Mouse (Mus musculus) limb, embryonic 14.5 days (tissue): Measurements from ENCODE around the gene 1600014C23Rik. TPM values are rescaled to one million over a fixed set of nuclear protein-coding genes. Genes with fewer than 3 reads are reported as not detected.

Source experiments
- ATAC-seq: fragments of 200-750 bp; cut with Nextera tagmentation; 2 replicates; pipeline ENCODE4 v1.8.0; 2017; ENCODE audit warnings: low read depth, moderate number of reproducible peaks, moderate TSS enrichment; ENCODE audit not compliant: low FRiP score
- DNase-seq: peaks from one replicate; pipeline ENCODE4 v3.0.0-alpha.2; 2015; ENCODE audit warnings: low spot score
- H3K27ac ChIP-seq: fragments of 300-500 bp; sonication (generic); replicated peaks from 2 replicates; pipeline ENCODE4 v1.5.1; 2014; ENCODE audit warnings: low read depth, mild to moderate bottlenecking, low read length, moderate library complexity, mixed read lengths
- H3K27me3 ChIP-seq: fragments of 300-500 bp; sonication (generic); 2 replicates; pipeline ENCODE4 v1.6.1; 2014; ENCODE audit warnings: low read length, mixed read lengths; ENCODE audit not compliant: control insufficient read depth, insufficient read depth
- H3K36me3 ChIP-seq: fragments of 300-500 bp; sonication (generic); 2 replicates; pipeline ENCODE4 v1.6.1; 2014; ENCODE audit warnings: mild to moderate bottlenecking, low read length, moderate library complexity, mixed read lengths; ENCODE audit not compliant: control insufficient read depth, insufficient read depth
- H3K4me1 ChIP-seq: fragments of 300-500 bp; sonication (generic); 2 replicates; pipeline ENCODE4 v1.6.1; 2014; ENCODE audit warnings: antibody characterized with exemption, low read length, mixed read lengths; ENCODE audit not compliant: control insufficient read depth, insufficient read depth
- H3K4me2 ChIP-seq: fragments of 300-500 bp; sonication (generic); replicated peaks from 2 replicates; pipeline ENCODE4 v1.6.1; 2014; ENCODE audit warnings: low read depth, mild to moderate bottlenecking, low read length, moderate library complexity; ENCODE audit not compliant: severe bottlenecking
- H3K4me3 ChIP-seq: fragments of 300-500 bp; sonication (generic); replicated peaks from 2 replicates; pipeline ENCODE4 v1.5.1; 2014; ENCODE audit warnings: low read length
- H3K9ac ChIP-seq: fragments of 300-500 bp; sonication (generic); 2 replicates; pipeline ENCODE4 v1.6.1; 2014; ENCODE audit warnings: mild to moderate bottlenecking, low read depth, low read length, moderate library complexity; ENCODE audit not compliant: severe bottlenecking
- H3K9me3 ChIP-seq: fragments of 300-500 bp; sonication (generic); 2 replicates; pipeline ENCODE4 v1.6.1; 2016; ENCODE audit warnings: low read length; ENCODE audit not compliant: control insufficient read depth
- POLR2A ChIP-seq: fragments of 200-500 bp; IDR thresholded peaks from 2 replicates; pipeline ENCODE4 v1.8.0; 2012; ENCODE audit warnings: inconsistent platforms, mild to moderate bottlenecking, moderate library complexity, borderline replicate concordance; ENCODE audit not compliant: insufficient read depth, insufficient read length; ENCODE audit errors: extremely low read depth
- WGBS: fragments of 180-500 bp; shearing (Covaris S2); extraction: QIAGEN DNeasy Blood & Tissue Kit; methylation state at CpG from one replicate; pipeline ENCODE4 v1.1.7; 2014; 5-methylcytosine and 5-hydroxymethylcytosine counted together
- polyA plus RNA-seq, 2 experiments: library from polyadenylated mRNA; depleted of rRNA in 1 of 2; stranded (reverse) in 1 of 2; unstranded in 1 of 2; fragments of >200 nt; fragmentation: Nextera tagmentation in 1 of 2; extraction: Ambion mirVana in 1 of 2; gene quantifications; 2 replicates each; pipeline versions ENCODE4 v1.2.1 to v1.2.3; 2012 to 2014

Gene 1600014C23Rik
- polyA plus RNA-seq, 2 experiments = 0.15 TPM; not detected in 1

DNA sequence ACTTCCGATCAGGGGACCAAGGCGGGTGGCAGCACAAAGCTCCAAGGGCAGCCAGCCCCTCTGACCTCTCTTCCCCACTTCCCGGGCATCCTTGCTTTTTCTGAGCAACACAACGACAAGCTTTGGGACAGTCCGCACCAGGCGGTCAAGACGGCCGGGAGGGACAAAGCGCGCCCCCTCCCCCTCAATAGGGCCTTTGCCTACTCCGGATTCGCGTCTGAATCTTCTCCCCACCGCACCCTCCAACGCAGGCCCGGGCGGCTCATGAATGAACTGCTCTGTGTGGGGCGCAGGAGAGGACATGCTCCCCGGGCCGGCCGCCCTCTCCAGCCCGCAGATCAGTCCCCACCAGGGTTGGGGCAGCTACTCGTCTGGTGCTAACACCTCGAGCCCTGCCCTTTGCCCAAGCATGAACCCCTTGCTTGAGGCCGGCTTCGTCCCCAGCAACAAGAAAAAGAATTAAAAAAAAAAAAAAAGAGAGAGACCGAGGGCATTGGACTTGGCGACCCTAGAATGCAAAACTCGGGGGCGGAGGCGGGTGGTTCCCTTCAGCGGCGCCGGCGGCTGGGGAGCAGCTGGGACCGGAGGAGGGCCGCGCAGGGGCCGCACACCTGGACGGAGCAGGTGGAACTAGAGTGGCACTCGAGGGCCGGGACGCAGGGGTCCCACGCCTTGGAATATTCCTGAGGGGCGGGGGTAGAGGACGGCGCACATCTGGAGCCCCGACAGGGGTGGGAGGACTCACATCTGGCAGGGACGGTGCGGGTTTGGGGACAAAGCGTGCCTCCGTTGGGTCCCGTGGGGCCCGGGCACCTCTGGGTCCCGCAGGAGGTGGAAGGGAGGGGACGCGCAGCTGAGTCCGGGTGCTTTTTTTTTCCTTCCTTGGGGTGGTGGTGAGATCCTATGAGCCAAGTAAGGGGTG is 48.2 kb downstream of the 1600014C23Rik start:
- Histone ChIP-seq H3K4me3 (peak overlapping the region; percentile 69), H3K4me1 (peaks cover 22% of the 10 kb centered on the region), H3K9me3 (no peaks in the 10 kb centered on the region), H3K27ac (peak overlapping the region; percentile 67), H3K9ac (peak overlapping the region; percentile 91), H3K36me3 (no peaks in the 10 kb centered on the region), H3K27me3 (no peaks in the 10 kb centered on the region), H3K4me2 (peak overlapping the region; percentile 78)
- peak; percentile 54 for DNase-seq
- ATAC-seq = peak; percentile 41
- WGBS = 2% methylated on average over 52 of the region's 58 CpGs
- no peak for TF ChIP-seq POLR2A

DNA sequence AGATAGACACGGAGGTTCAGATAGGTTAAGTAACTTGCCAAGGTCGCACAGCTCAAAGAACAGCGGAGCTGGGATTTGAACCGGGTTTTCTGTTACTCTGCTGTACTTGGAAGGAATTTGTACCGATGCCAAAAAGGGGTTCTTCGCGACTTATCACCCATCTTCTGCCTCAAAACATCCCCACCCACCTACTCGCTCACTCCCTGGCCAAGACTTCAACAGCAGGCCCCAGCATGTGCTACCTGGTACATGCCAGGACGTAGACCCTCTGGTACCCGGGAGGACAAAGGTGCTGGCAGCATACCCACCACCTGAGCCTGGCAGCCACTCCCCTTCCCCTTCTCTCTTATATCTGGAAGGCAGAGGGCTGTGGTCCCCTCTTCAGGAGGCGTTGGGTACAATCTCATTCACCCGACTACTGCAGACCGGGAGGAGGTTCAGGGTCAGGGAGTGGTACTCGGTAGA is 48.9 kb downstream of the 1600014C23Rik start:
- 29% methylated on average over 14 of the region's 14 CpGs for WGBS
- H3K27ac ChIP-seq = peak overlapping the region; percentile 67; the same call in 1 of the 2 replicates
- peak overlapping the region; percentile 69 for H3K4me3 ChIP-seq
- H3K27me3 ChIP-seq = no peaks in the 10 kb centered on the region
- no peaks in the 10 kb centered on the region for H3K36me3 ChIP-seq
- peak overlapping the region; percentile 78 for H3K4me2 ChIP-seq
- H3K9me3 ChIP-seq = no peaks in the 10 kb centered on the region
- H3K9ac ChIP-seq = peak overlapping the region; percentile 91
- DNase-seq (peak; percentile 5), ATAC-seq (no peak)
- TF ChIP-seq POLR2A = no peak
- peaks cover 22% of the 10 kb centered on the region for H3K4me1 ChIP-seq

Other genes with a start within 250 kb of the 1600014C23Rik start
- gene Aars2, start 227.0 kb downstream of the 1600014C23Rik start, polyA plus RNA-seq (2012; rRNA removed) = 20.8 and 22.2 TPM in 2 replicates
- gene Aars2, start 227.0 kb downstream of the 1600014C23Rik start, polyA plus RNA-seq (2014; fragmentation: Nextera tagmentation; extraction: Ambion mirVana) = 13.0 and 15.4 TPM in 2 replicates
- gene Tcte1, start 210.4 kb downstream of the 1600014C23Rik start, polyA plus RNA-seq (2012; rRNA removed) = 0.04 TPM in 1 of 2 replicates, not detected in the other
- gene Tcte1, start 210.4 kb downstream of the 1600014C23Rik start, polyA plus RNA-seq (2014; fragmentation: Nextera tagmentation; extraction: Ambion mirVana) = 0.74 and 0.90 TPM in 2 replicates
- 6.1 and 9.3 TPM in 2 replicates for gene Tmem151b, start 184.2 kb downstream of the 1600014C23Rik start, polyA plus RNA-seq (2012; rRNA removed)
- 2.9 and 4.7 TPM in 2 replicates for gene Tmem151b, start 184.2 kb downstream of the 1600014C23Rik start, polyA plus RNA-seq (2014; fragmentation: Nextera tagmentation; extraction: Ambion mirVana)
- 3.6 and 4.3 TPM in 2 replicates for gene Nfkbie, start 178.1 kb downstream of the 1600014C23Rik start, polyA plus RNA-seq (2012; rRNA removed)
- gene Nfkbie, start 178.1 kb downstream of the 1600014C23Rik start, polyA plus RNA-seq (2014; fragmentation: Nextera tagmentation; extraction: Ambion mirVana) = 4.0 and 6.6 TPM in 2 replicates
- gene Slc35b2, start 170.0 kb downstream of the 1600014C23Rik start, polyA plus RNA-seq (2012; rRNA removed) = 96.9 and 168 TPM in 2 replicates
- 128 and 138 TPM in 2 replicates for gene Slc35b2, start 170.0 kb downstream of the 1600014C23Rik start, polyA plus RNA-seq (2014; fragmentation: Nextera tagmentation; extraction: Ambion mirVana)
- 788 and 951 TPM in 2 replicates for gene Hsp90ab1, start 160.6 kb downstream of the 1600014C23Rik start, polyA plus RNA-seq (2012; rRNA removed)
- gene Hsp90ab1, start 160.6 kb downstream of the 1600014C23Rik start, polyA plus RNA-seq (2014; fragmentation: Nextera tagmentation; extraction: Ambion mirVana) = 1,382 and 1,446 TPM in 2 replicates
- gene Slc29a1, start 134.2 kb downstream of the 1600014C23Rik start, polyA plus RNA-seq (2012; rRNA removed) = 122 and 157 TPM in 2 replicates
- gene Slc29a1, start 134.2 kb downstream of the 1600014C23Rik start, polyA plus RNA-seq (2014; fragmentation: Nextera tagmentation; extraction: Ambion mirVana) = 94.5 and 103 TPM in 2 replicates
- 53.5 and 60.7 TPM in 2 replicates for gene Mymx, start 131.7 kb downstream of the 1600014C23Rik start, polyA plus RNA-seq (2012; rRNA removed)
- 27.2 and 37.8 TPM in 2 replicates for gene Mymx, start 131.7 kb downstream of the 1600014C23Rik start, polyA plus RNA-seq (2014; fragmentation: Nextera tagmentation; extraction: Ambion mirVana)
- 0.03 and 0.23 TPM in 2 replicates for gene Capn11, start 74.5 kb downstream of the 1600014C23Rik start, polyA plus RNA-seq (2012; rRNA removed)
- not detected in 2 replicates for gene Capn11, start 74.5 kb downstream of the 1600014C23Rik start, polyA plus RNA-seq (2014; fragmentation: Nextera tagmentation; extraction: Ambion mirVana)
- gene Mrpl14, start 47.5 kb downstream of the 1600014C23Rik start, polyA plus RNA-seq (2012; rRNA removed) = 98.3 and 113 TPM in 2 replicates
- gene Mrpl14, start 47.5 kb downstream of the 1600014C23Rik start, polyA plus RNA-seq (2014; fragmentation: Nextera tagmentation; extraction: Ambion mirVana) = 146 and 147 TPM in 2 replicates
- gene Tmem63b, start 46.9 kb downstream of the 1600014C23Rik start, polyA plus RNA-seq (2012; rRNA removed) = 90.7 and 113 TPM in 2 replicates
- 24.5 and 28.5 TPM in 2 replicates for gene Tmem63b, start 46.9 kb downstream of the 1600014C23Rik start, polyA plus RNA-seq (2014; fragmentation: Nextera tagmentation; extraction: Ambion mirVana)